Mouse (Mus musculus) hindbrain, embryonic 13.5 days (tissue): ENCODE data around the gene Shld2. TPM values are rescaled to one million over a fixed set of nuclear protein-coding genes. Genes with fewer than 3 reads are reported as not detected.
"Not testable (repeated sequence)": the region's sequence is repeated elsewhere in the genome, so short reads cannot be mapped to it uniquely, and the experiment has no call there.

Source experiments
- ATAC-seq: fragments of 200-750 bp; cut with Nextera tagmentation; 2 replicates; pipeline ENCODE4 v1.8.0; 2017; ENCODE audit warnings: moderate TSS enrichment; ENCODE audit not compliant: low FRiP score
- H3K27ac ChIP-seq: fragments of 300-500 bp; sonication (generic); 2 replicates; pipeline ENCODE4 v1.5.1; 2015; ENCODE audit warnings: inconsistent platforms, mild to moderate bottlenecking, moderate library complexity
- H3K27me3 ChIP-seq: fragments of 300-500 bp; sonication (generic); 2 replicates; pipeline ENCODE4 v1.6.1; 2015; ENCODE audit warnings: mild to moderate bottlenecking, inconsistent platforms
- H3K36me3 ChIP-seq: fragments of 300-500 bp; sonication (generic); 2 replicates; pipeline ENCODE4 v1.6.1; 2015; ENCODE audit warnings: mild to moderate bottlenecking, inconsistent platforms
- H3K4me1 ChIP-seq: fragments of 300-500 bp; sonication (generic); replicated peaks from 2 replicates; pipeline ENCODE4 v1.6.1; 2015; ENCODE audit warnings: inconsistent platforms
- H3K4me2 ChIP-seq: fragments of 300-500 bp; sonication (generic); 2 replicates; pipeline ENCODE4 v1.6.1; 2015; ENCODE audit warnings: inconsistent platforms, mild to moderate bottlenecking, moderate library complexity
- H3K4me3 ChIP-seq: fragments of 300-500 bp; sonication (generic); 2 replicates; pipeline ENCODE4 v1.5.1; 2015; ENCODE audit warnings: mild to moderate bottlenecking, inconsistent platforms
- H3K9ac ChIP-seq: fragments of 300-500 bp; sonication (generic); 2 replicates; pipeline ENCODE4 v1.6.1; 2015; ENCODE audit warnings: mild to moderate bottlenecking, inconsistent platforms
- H3K9me3 ChIP-seq: fragments of 300-500 bp; sonication (generic); 2 replicates; pipeline ENCODE4 v1.6.1; 2016; ENCODE audit warnings: inconsistent platforms
- WGBS: fragments of 180-500 bp; shearing (Covaris S2); methylation state at CpG from one replicate; pipeline ENCODE4 v1.1.7; 2015; 5-methylcytosine and 5-hydroxymethylcytosine counted together
- polyA plus RNA-seq: library from polyadenylated mRNA; unstranded; fragments of >200 nt; fragmentation: Nextera tagmentation; extraction: Ambion mirVana; gene quantifications from 2 replicates; pipeline ENCODE4 v1.2.1, GENCODE M21; 2015

Gene Shld2
- polyA plus RNA-seq, 1 experiment from 2014 or later: 5.9 TPM

GRCm38 (mm10) chr14:34268046-34268445 is 42.2 kb downstream of the Shld2 start:
- WGBS: 86% methylated on average over 9 of the region's 9 CpGs

GRCm38 (mm10) chr14:34258525-34258924 is 51.8 kb downstream of the Shld2 start:
- not testable (repeated sequence) for H3K9me3 ChIP-seq, H3K36me3 ChIP-seq, H3K4me1 ChIP-seq, ATAC-seq, H3K9ac ChIP-seq, H3K27me3 ChIP-seq, H3K27ac ChIP-seq, H3K4me2 ChIP-seq, H3K4me3 ChIP-seq
- WGBS: 82% methylated on average over 3 of the region's 3 CpGs

More at GRCm38 (mm10) chr14:34268046-34268445, 42.2 kb downstream of the Shld2 start:
- Histone ChIP-seq H3K27me3 (no peaks in the 10 kb centered on the region), H3K9ac (no peak overlapping the region), H3K27ac (no peak overlapping the region), H3K4me3 (no peak overlapping the region), H3K4me1 (no peaks in the 10 kb centered on the region), H3K4me2 (no peak overlapping the region), H3K36me3 (no peaks in the 10 kb centered on the region), H3K9me3 (no peaks in the 10 kb centered on the region)
- no peak for ATAC-seq

- Histone ChIP-seq H3K9me3 (no peaks in the 10 kb centered on the region), H3K36me3 (no peaks in the 10 kb centered on the region), H3K9ac (no peak overlapping the region), H3K27me3 (no peaks in the 10 kb centered on the region), H3K4me2 (no peak overlapping the region), H3K4me1 (no peaks in the 10 kb centered on the region), H3K27ac (no peak overlapping the region), H3K4me3 (no peak overlapping the region)
- 87% methylated on average over 4 of the region's 4 CpGs for WGBS
- ATAC-seq: no peak
Observed at GRCm38 (mm10) chr14:34253261-34253660, 57.0 kb downstream of the Shld2 start.

- no peaks in the 10 kb centered on the region for H3K9me3 ChIP-seq
- no peak overlapping the region for H3K4me3 ChIP-seq
- H3K27ac ChIP-seq: no peak overlapping the region
- ATAC-seq: no peak
- H3K4me1 ChIP-seq: no peaks in the 10 kb centered on the region
- H3K9ac ChIP-seq: no peak overlapping the region
- no peak overlapping the region for H3K4me2 ChIP-seq
- H3K27me3 ChIP-seq: no peaks in the 10 kb centered on the region
- no peaks in the 10 kb centered on the region for H3K36me3 ChIP-seq
- 64% methylated on average over 5 of the region's 6 CpGs for WGBS
Observed at GRCm38 (mm10) chr14:34252470-34253145, 57.7 kb downstream of the Shld2 start.

GRCm38 (mm10) chr14:34240676-34241075 is 69.6 kb downstream of the Shld2 start:
- Histone ChIP-seq H3K27me3 (no peaks in the 10 kb centered on the region), H3K4me2 (no peak overlapping the region), H3K36me3 (0 out of 2 replicates have a peak, but pooled peaks cover 3% of the 10 kb centered on the region), H3K27ac (no peak overlapping the region), H3K9me3 (no peaks in the 10 kb centered on the region), H3K4me1 (no peaks in the 10 kb centered on the region), H3K4me3 (no peak overlapping the region), H3K9ac (no peak overlapping the region)
- 87% methylated on average over 6 of the region's 6 CpGs for WGBS
- no peak for ATAC-seq

- WGBS: 90% methylated on average over 10 of the region's 10 CpGs
- H3K9ac ChIP-seq: no peak overlapping the region
- H3K4me1 ChIP-seq: no peaks in the 10 kb centered on the region
- ATAC-seq: no peak
- H3K4me2 ChIP-seq: no peak overlapping the region
- H3K4me3 ChIP-seq: no peak overlapping the region
- no peaks in the 10 kb centered on the region for H3K9me3 ChIP-seq
- H3K27me3 ChIP-seq: no peaks in the 10 kb centered on the region
- no peak overlapping the region for H3K27ac ChIP-seq
- H3K36me3 ChIP-seq: 0 out of 2 replicates have a peak, but pooled peaks cover 3% of the 10 kb centered on the region
Observed at GRCm38 (mm10) chr14:34240263-34240662, 70.0 kb downstream of the Shld2 start.

GRCm38 (mm10) chr14:34234630-34235380 is 75.5 kb downstream of the Shld2 start:
- H3K9ac ChIP-seq: peak overlapping the region; percentile 68
- peak; percentile 98 for ATAC-seq
- H3K36me3 ChIP-seq: no peaks in the 10 kb centered on the region
- H3K4me1 ChIP-seq: peaks cover 9% of the 10 kb centered on the region
- peak overlapping the region; percentile 67 for H3K4me2 ChIP-seq
- H3K27ac ChIP-seq: no peak overlapping the region
- H3K27me3 ChIP-seq: no peaks in the 10 kb centered on the region
- H3K4me3 ChIP-seq: peak overlapping the region; percentile 38
- whole genome bisulfite sequencing: 4% methylated on average over 16 of the region's 16 CpGs
- H3K9me3 ChIP-seq: no peaks in the 10 kb centered on the region

- Histone ChIP-seq H3K27ac (no peak overlapping the region), H3K4me3 (no peak overlapping the region), H3K4me2 (no peak overlapping the region), H3K4me1 (peaks cover 9% of the 10 kb centered on the region), H3K36me3 (no peaks in the 10 kb centered on the region), H3K9ac (no peak overlapping the region), H3K27me3 (no peaks in the 10 kb centered on the region), H3K9me3 (no peaks in the 10 kb centered on the region)
- no peak for ATAC-seq
- 59% methylated on average over 4 of the region's 4 CpGs for WGBS
Observed at GRCm38 (mm10) chr14:34233846-34234245, 76.4 kb downstream of the Shld2 start.

- H3K4me2 ChIP-seq: no peak overlapping the region
- H3K27me3 ChIP-seq: no peaks in the 10 kb centered on the region
- H3K4me3 ChIP-seq: no peak overlapping the region
- 89% methylated on average over 9 of the region's 9 CpGs for WGBS
- no peak for ATAC-seq
- no peaks in the 10 kb centered on the region for H3K36me3 ChIP-seq
- peaks cover 9% of the 10 kb centered on the region for H3K4me1 ChIP-seq
- no peak overlapping the region for H3K9ac ChIP-seq
- H3K9me3 ChIP-seq: no peaks in the 10 kb centered on the region
- no peak overlapping the region for H3K27ac ChIP-seq
Observed at GRCm38 (mm10) chr14:34232866-34233680, 77.2 kb downstream of the Shld2 start.

- no peak overlapping the region for H3K4me2 ChIP-seq
- no peaks in the 10 kb centered on the region for H3K27me3 ChIP-seq
- peaks cover 9% of the 10 kb centered on the region for H3K4me1 ChIP-seq
- no peaks in the 10 kb centered on the region for H3K9me3 ChIP-seq
- no peaks in the 10 kb centered on the region for H3K36me3 ChIP-seq
- no peak overlapping the region for H3K9ac ChIP-seq
- ATAC-seq: no peak
- H3K27ac ChIP-seq: no peak overlapping the region
- no peak overlapping the region for H3K4me3 ChIP-seq
- 45% methylated on average over 7 of the region's 7 CpGs for WGBS
Observed at GRCm38 (mm10) chr14:34232340-34232739, 78.0 kb downstream of the Shld2 start.

- no peak for ATAC-seq
- H3K9ac ChIP-seq: no peak overlapping the region
- H3K9me3 ChIP-seq: no peaks in the 10 kb centered on the region
- H3K4me3 ChIP-seq: no peak overlapping the region
- H3K4me2 ChIP-seq: no peak overlapping the region
- no peaks in the 10 kb centered on the region for H3K36me3 ChIP-seq
- H3K27me3 ChIP-seq: no peaks in the 10 kb centered on the region
- 94% methylated on average over 10 of the region's 10 CpGs for WGBS
- no peak overlapping the region for H3K27ac ChIP-seq
- 0 out of 2 replicates have a peak, but pooled peaks cover 3% of the 10 kb centered on the region for H3K4me1 ChIP-seq
Observed at GRCm38 (mm10) chr14:34228830-34229506, 81.3 kb downstream of the Shld2 start.

- H3K9ac ChIP-seq: no peak overlapping the region
- no peak for ATAC-seq
- no peaks in the 10 kb centered on the region for H3K27me3 ChIP-seq
- no peak overlapping the region for H3K4me3 ChIP-seq
- 0 out of 2 replicates have a peak, but pooled peaks cover 3% of the 10 kb centered on the region for H3K4me1 ChIP-seq
- no peak overlapping the region for H3K4me2 ChIP-seq
- WGBS: 80% methylated on average over 12 of the region's 12 CpGs
- no peaks in the 10 kb centered on the region for H3K9me3 ChIP-seq
- H3K36me3 ChIP-seq: no peaks in the 10 kb centered on the region
- no peak overlapping the region for H3K27ac ChIP-seq
Observed at GRCm38 (mm10) chr14:34227981-34228380, 82.3 kb downstream of the Shld2 start.
